Mouse (Mus musculus) macrophage (primary cell): ENCODE results near the gene Tm4sf1. TPM values are rescaled to one million over a fixed set of nuclear protein-coding genes. Genes with fewer than 3 reads are reported as not detected.

Experiments used
- H3K27ac ChIP-seq: fragments of 350-480 bp; formaldehyde crosslinking; 2 replicates; pipeline ENCODE4 v1.9.0; 2021
- H3K36me3 ChIP-seq: fragments of 350-480 bp; formaldehyde crosslinking; 2 replicates; pipeline ENCODE4 v1.9.0; 2021; ENCODE audit errors: inconsistent target
- H3K4me3 ChIP-seq: fragments of 350-480 bp; formaldehyde crosslinking; 2 replicates; pipeline ENCODE4 v1.9.0; 2021; ENCODE audit errors: inconsistent target
- H3K79me2 ChIP-seq: fragments of 350-480 bp; formaldehyde crosslinking; 2 replicates; pipeline ENCODE4 v1.9.0; 2021; ENCODE audit errors: inconsistent target
- WGBS: methylation state at CpG from one replicate; pipeline ENCODE4 v1.1.7; 2026; ENCODE audit warnings: inconsistent platforms; ENCODE audit not compliant: missing documents; 5-methylcytosine and 5-hydroxymethylcytosine counted together
- polyA plus RNA-seq: library from polyadenylated mRNA; stranded (reverse); fragments of 250-400 nt; gene quantifications from 3 replicates; pipeline ENCODE4 v1.2.4, GENCODE M21; 2018; ENCODE audit warnings: inconsistent platforms

The Tm4sf1 gene
- polyA plus RNA-seq, 1 experiment from 2014 or later = not detected

GRCm38 (mm10) chr3:57296574-57296973 is 5.2 kb downstream of the Tm4sf1 start:
- Histone ChIP-seq H3K4me3 (no peak overlapping the region), H3K79me2 (no peaks in the 10 kb centered on the region), H3K36me3 (no peaks in the 10 kb centered on the region), H3K27ac (no peak overlapping the region)

- Histone ChIP-seq H3K79me2 (no peaks in the 10 kb centered on the region), H3K27ac (no peak overlapping the region), H3K36me3 (no peaks in the 10 kb centered on the region), H3K4me3 (no peak overlapping the region)
- 96% methylated on average over 4 of the region's 4 CpGs for WGBS
Measured at GRCm38 (mm10) chr3:57295631-57296030, 6.2 kb downstream of the Tm4sf1 start.

GRCm38 (mm10) chr3:57294742-57295525 is 6.9 kb downstream of the Tm4sf1 start:
- WGBS = 31% methylated on average over 21 of the region's 21 CpGs
- H3K27ac ChIP-seq = no peak overlapping the region
- no peaks in the 10 kb centered on the region for H3K36me3 ChIP-seq
- no peaks in the 10 kb centered on the region for H3K79me2 ChIP-seq
- H3K4me3 ChIP-seq = no peak overlapping the region

- Histone ChIP-seq H3K27ac (no peak overlapping the region), H3K4me3 (no peak overlapping the region), H3K36me3 (no peaks in the 10 kb centered on the region), H3K79me2 (no peaks in the 10 kb centered on the region)
- WGBS = 79% methylated on average over 4 of the region's 4 CpGs
Measured at GRCm38 (mm10) chr3:57293925-57294324, 7.9 kb downstream of the Tm4sf1 start.

GRCm38 (mm10) chr3:57292826-57293225 is 9.0 kb downstream of the Tm4sf1 start:
- WGBS = 88% methylated on average over 11 of the region's 11 CpGs
- no peaks in the 10 kb centered on the region for H3K36me3 ChIP-seq
- H3K79me2 ChIP-seq = no peaks in the 10 kb centered on the region
- no peak overlapping the region for H3K27ac ChIP-seq
- H3K4me3 ChIP-seq = no peak overlapping the region

GRCm38 (mm10) chr3:57288944-57289491 is 12.8 kb downstream of the Tm4sf1 start:
- no peak overlapping the region for H3K27ac ChIP-seq
- WGBS = 83% methylated on average over 1 of the region's 1 CpGs
- H3K4me3 ChIP-seq = no peak overlapping the region
- no peaks in the 10 kb centered on the region for H3K79me2 ChIP-seq
- H3K36me3 ChIP-seq = no peaks in the 10 kb centered on the region

GRCm38 (mm10) chr3:57287854-57288720 is 13.7 kb downstream of the Tm4sf1 start:
- Histone ChIP-seq H3K36me3 (no peaks in the 10 kb centered on the region), H3K4me3 (no peak overlapping the region), H3K79me2 (no peaks in the 10 kb centered on the region), H3K27ac (no peak overlapping the region)
- WGBS = 49% methylated on average over 7 of the region's 7 CpGs

GRCm38 (mm10) chr3:57287438-57287837 is 14.3 kb downstream of the Tm4sf1 start:
- no peak overlapping the region for H3K4me3 ChIP-seq
- H3K79me2 ChIP-seq = no peaks in the 10 kb centered on the region
- H3K27ac ChIP-seq = no peak overlapping the region
- 76% methylated on average over 4 of the region's 4 CpGs for WGBS
- no peaks in the 10 kb centered on the region for H3K36me3 ChIP-seq

- H3K4me3 ChIP-seq = no peak overlapping the region
- no peaks in the 10 kb centered on the region for H3K36me3 ChIP-seq
- H3K79me2 ChIP-seq = no peaks in the 10 kb centered on the region
- 77% methylated on average over 4 of the region's 4 CpGs for WGBS
- no peak overlapping the region for H3K27ac ChIP-seq
Measured at GRCm38 (mm10) chr3:57278225-57278624, 23.6 kb downstream of the Tm4sf1 start.

- 69% methylated on average over 5 of the region's 5 CpGs for WGBS
- Histone ChIP-seq H3K27ac (no peak overlapping the region), H3K36me3 (no peaks in the 10 kb centered on the region), H3K79me2 (no peaks in the 10 kb centered on the region), H3K4me3 (no peak overlapping the region)
Measured at GRCm38 (mm10) chr3:57277453-57277852, 24.3 kb downstream of the Tm4sf1 start.

GRCm38 (mm10) chr3:57276821-57277220 is 25.0 kb downstream of the Tm4sf1 start:
- 73% methylated on average over 3 of the region's 3 CpGs for WGBS
- no peak overlapping the region for H3K4me3 ChIP-seq
- no peaks in the 10 kb centered on the region for H3K36me3 ChIP-seq
- no peaks in the 10 kb centered on the region for H3K79me2 ChIP-seq
- no peak overlapping the region for H3K27ac ChIP-seq

- no peak overlapping the region for H3K27ac ChIP-seq
- no peaks in the 10 kb centered on the region for H3K79me2 ChIP-seq
- H3K36me3 ChIP-seq = no peaks in the 10 kb centered on the region
- WGBS = 66% methylated on average over 2 of the region's 2 CpGs
- H3K4me3 ChIP-seq = no peak overlapping the region
Measured at GRCm38 (mm10) chr3:57268994-57269393, 32.8 kb downstream of the Tm4sf1 start.

- no peaks in the 10 kb centered on the region for H3K36me3 ChIP-seq
- no peak overlapping the region for H3K4me3 ChIP-seq
- 32% methylated on average over 6 of the region's 6 CpGs for whole genome bisulfite sequencing
- H3K27ac ChIP-seq = no peak overlapping the region
- no peaks in the 10 kb centered on the region for H3K79me2 ChIP-seq
Measured at GRCm38 (mm10) chr3:57267559-57268173, 34.1 kb downstream of the Tm4sf1 start.

- H3K36me3 ChIP-seq = no peaks in the 10 kb centered on the region
- no peaks in the 10 kb centered on the region for H3K79me2 ChIP-seq
- no peak overlapping the region for H3K4me3 ChIP-seq
- WGBS = 74% methylated on average over 2 of the region's 2 CpGs
- no peak overlapping the region for H3K27ac ChIP-seq
Measured at GRCm38 (mm10) chr3:57253041-57253440, 48.7 kb downstream of the Tm4sf1 start.

GRCm38 (mm10) chr3:57252551-57252950 is 49.2 kb downstream of the Tm4sf1 start:
- no peak overlapping the region for H3K27ac ChIP-seq
- no peak overlapping the region for H3K4me3 ChIP-seq
- no peaks in the 10 kb centered on the region for H3K79me2 ChIP-seq
- no peaks in the 10 kb centered on the region for H3K36me3 ChIP-seq
